Mouse (Mus musculus): ENCODE data around the gene Rad51b. TPM values are rescaled to one million over a fixed set of nuclear protein-coding genes. Genes with fewer than 3 reads are reported as not detected.

Rad51b gene
- polyA plus RNA-seq, 1 experiment from 2014 or later: 10.0 TPM

DNA sequence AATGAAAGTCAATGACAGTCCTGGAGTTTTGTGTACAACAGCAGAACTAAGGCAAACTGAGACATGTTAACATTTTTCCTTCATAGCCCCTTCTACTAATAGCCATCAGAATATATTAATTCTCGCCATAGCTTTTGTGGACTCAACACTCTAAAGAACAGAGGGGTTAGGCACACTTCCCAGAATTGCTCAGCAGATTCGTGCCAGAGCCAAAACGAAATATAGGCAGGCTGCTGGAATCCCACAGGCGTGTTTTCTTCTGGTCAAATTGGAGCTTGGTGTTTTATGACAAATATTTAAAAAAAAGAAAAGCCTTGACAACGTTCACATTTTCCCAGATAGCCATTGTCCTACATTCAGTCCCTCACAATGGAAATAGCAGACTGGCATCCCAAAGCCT, 350.9 kb downstream of the Rad51b start:
- H3K4me3 ChIP-seq (ENCODE audit: low read depth, low read length): no peak overlapping the region
- no peak overlapping the region for H3K4me2 ChIP-seq (ENCODE audit: low read length)
- no peaks in the 10 kb centered on the region for H3K9me3 ChIP-seq (ENCODE audit: control insufficient read depth, low read length)
- 81% methylated on average over 5 of the region's 5 CpGs for WGBS
- H3K27me3 ChIP-seq (replicated peaks; ENCODE audit: control insufficient read depth, insufficient read depth, low read length): no peaks in the 10 kb centered on the region
- H3K27ac ChIP-seq (ENCODE audit: low read depth): no peak overlapping the region
- H3K4me1 ChIP-seq (replicated peaks; ENCODE audit: control insufficient read depth, insufficient read depth, low read length): 0 out of 2 replicates have a peak, but pooled peaks cover 10% of the 10 kb centered on the region
- H3K9ac ChIP-seq (ENCODE audit: low read length): no peak overlapping the region
- no peak for DNase-seq (ENCODE audit: low spot score)
- ATAC-seq (replicated peaks; ENCODE audit: low FRiP score, low TSS enrichment, low read depth): no peak
- H3K36me3 ChIP-seq (ENCODE audit: control insufficient read depth, insufficient read depth, low read length): no peaks in the 10 kb centered on the region

DNA sequence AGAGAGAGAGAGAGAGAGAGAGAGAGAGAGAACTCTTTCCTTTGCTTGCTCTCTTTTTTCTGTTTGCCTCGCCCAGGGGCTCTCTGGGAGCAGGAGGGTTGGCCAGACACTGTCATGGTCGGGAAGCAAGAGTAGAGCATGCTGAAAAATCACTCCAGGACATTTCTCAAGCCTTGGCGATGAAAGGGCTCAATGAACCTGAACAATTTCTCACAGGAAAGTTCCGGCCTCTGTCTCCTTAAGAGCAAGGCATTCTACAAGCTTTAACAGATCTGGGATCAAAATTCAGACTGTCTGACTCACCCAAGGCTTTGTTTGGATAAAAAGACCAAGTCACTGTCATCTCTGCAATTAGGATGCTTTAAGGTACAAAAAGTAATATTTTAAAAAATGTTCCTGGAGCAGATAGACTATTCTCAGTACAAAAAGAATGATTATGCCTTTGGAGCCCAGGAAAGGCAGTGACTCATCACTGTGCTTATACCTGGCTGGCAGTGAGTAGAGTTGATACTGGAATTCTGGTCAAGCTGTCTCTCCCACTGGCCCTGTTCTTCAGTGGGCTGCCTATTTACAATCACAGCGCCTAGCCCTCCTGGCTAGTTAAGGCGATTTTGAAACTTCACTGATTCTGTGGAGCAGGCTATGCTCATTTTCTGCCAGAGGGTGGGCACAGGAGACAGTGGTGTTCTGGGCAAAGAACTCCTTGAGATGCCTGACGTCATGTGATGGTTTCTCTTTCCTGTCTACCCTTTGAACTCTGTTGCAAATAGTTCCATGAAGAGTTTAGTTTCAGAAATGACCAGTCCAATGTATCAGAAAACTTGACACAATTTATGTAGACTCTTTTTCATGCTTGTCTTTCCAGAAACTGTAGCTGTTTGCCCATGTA, 352.0 kb downstream of the Rad51b start:
- H3K27me3 ChIP-seq (replicated peaks; ENCODE audit: control insufficient read depth, insufficient read depth, low read length): no peaks in the 10 kb centered on the region
- no peak overlapping the region for H3K9ac ChIP-seq (ENCODE audit: low read length)
- H3K4me2 ChIP-seq (ENCODE audit: low read length): no peak overlapping the region
- no peak overlapping the region for H3K4me3 ChIP-seq (ENCODE audit: low read depth, low read length)
- H3K9me3 ChIP-seq (ENCODE audit: control insufficient read depth, low read length): no peaks in the 10 kb centered on the region
- 0 out of 2 replicates have a peak, but pooled peaks cover 14% of the 10 kb centered on the region for H3K4me1 ChIP-seq (replicated peaks; ENCODE audit: control insufficient read depth, insufficient read depth, low read length)
- H3K36me3 ChIP-seq (ENCODE audit: control insufficient read depth, insufficient read depth, low read length): no peaks in the 10 kb centered on the region
- H3K27ac ChIP-seq (ENCODE audit: low read depth): no peak overlapping the region; the same call in 1 of the 2 replicates
- ATAC-seq (replicated peaks; ENCODE audit: low FRiP score, low TSS enrichment, low read depth) (no peak), DNase-seq (ENCODE audit: low spot score) (no peak)
- WGBS: 60% methylated on average over 7 of the region's 7 CpGs

DNA sequence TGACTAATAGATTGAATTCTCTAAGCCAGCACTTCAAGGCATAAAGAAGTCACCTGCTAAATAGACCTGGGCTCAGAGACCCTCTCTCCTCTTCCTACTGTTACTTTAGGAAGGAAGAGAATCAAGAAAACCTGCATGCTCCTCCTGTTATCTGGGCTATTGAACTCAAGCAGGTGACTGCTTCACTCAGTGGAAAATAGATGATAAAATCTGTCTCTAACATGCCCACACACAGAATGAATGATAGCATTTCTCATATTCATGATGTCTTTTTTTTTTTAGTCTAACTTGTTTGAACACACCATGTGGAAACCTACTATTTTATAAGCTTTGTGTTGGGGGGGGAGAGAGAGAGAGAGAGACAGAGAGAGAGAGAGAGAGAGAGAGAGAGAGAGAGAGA, 352.7 kb downstream of the Rad51b start:
- H3K9me3 ChIP-seq (ENCODE audit: control insufficient read depth, low read length): no peaks in the 10 kb centered on the region
- H3K9ac ChIP-seq (ENCODE audit: low read length): no peak overlapping the region
- DNase-seq (ENCODE audit: low spot score) (no peak), ATAC-seq (replicated peaks; ENCODE audit: low FRiP score, low TSS enrichment, low read depth) (no peak)
- H3K27ac ChIP-seq (ENCODE audit: low read depth): no peak overlapping the region
- H3K27me3 ChIP-seq (replicated peaks; ENCODE audit: control insufficient read depth, insufficient read depth, low read length): no peaks in the 10 kb centered on the region
- H3K36me3 ChIP-seq (ENCODE audit: control insufficient read depth, insufficient read depth, low read length): no peaks in the 10 kb centered on the region
- H3K4me2 ChIP-seq (ENCODE audit: low read length): no peak overlapping the region
- 0 out of 2 replicates have a peak, but pooled peaks cover 16% of the 10 kb centered on the region for H3K4me1 ChIP-seq (replicated peaks; ENCODE audit: control insufficient read depth, insufficient read depth, low read length)
- H3K4me3 ChIP-seq (ENCODE audit: low read depth, low read length): no peak overlapping the region

DNA sequence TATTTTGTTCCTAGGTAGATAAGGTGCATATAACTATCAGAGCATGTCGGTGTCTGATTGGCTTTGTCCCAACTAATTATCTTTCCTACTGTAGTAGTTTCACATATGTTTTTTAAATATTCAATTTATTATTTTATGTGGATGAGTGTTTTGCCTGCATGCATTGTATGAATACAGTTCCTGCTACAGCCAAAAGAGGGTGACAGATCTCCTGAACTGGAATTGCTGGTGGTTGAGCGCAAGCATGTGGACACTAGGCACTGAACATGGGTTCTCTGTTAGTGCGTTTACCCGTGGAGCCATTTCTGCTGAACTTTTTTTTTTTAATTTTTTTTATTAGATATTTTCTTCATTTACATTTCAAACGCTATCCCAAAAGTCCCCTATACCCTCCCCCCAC, 358.1 kb downstream of the Rad51b start:
- Histone ChIP-seq H3K9me3 (ENCODE audit: control insufficient read depth, low read length) (no peaks in the 10 kb centered on the region), H3K27me3 (replicated peaks; ENCODE audit: control insufficient read depth, insufficient read depth, low read length) (no peaks in the 10 kb centered on the region), H3K4me1 (replicated peaks; ENCODE audit: control insufficient read depth, insufficient read depth, low read length) (0 out of 2 replicates have a peak, but pooled peaks cover 9% of the 10 kb centered on the region), H3K9ac (ENCODE audit: low read length) (no peak overlapping the region), H3K4me3 (ENCODE audit: low read depth, low read length) (no peak overlapping the region), H3K36me3 (ENCODE audit: control insufficient read depth, insufficient read depth, low read length) (no peaks in the 10 kb centered on the region), H3K27ac (ENCODE audit: low read depth) (no peak overlapping the region), H3K4me2 (ENCODE audit: low read length) (no peak overlapping the region)
- DNase-seq (ENCODE audit: low spot score) (no peak), ATAC-seq (replicated peaks; ENCODE audit: low FRiP score, low TSS enrichment, low read depth) (no peak)
- 94% methylated on average over 5 of the region's 5 CpGs for WGBS

DNA sequence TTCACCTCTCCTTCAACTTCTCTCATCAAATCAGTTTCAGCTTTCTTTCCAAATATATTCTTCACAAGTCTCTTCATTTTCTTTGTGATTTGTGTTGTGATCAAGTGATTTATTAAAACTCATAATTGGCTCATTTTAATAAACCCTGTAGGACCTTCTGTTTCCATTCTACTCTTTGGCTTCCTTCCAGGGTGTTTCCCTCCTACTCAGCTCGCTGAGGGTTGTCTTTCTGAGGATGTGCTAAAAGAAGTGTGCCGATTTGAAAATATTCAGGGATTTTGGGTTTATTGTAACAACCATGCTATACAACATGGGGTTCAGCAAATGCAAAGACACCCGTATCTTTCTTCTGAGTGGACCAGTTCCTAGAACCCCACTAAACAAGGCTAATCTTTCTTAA, 361.8 kb downstream of the Rad51b start:
- H3K4me2 ChIP-seq (ENCODE audit: low read length): no peak overlapping the region
- no peak overlapping the region for H3K4me3 ChIP-seq (ENCODE audit: low read depth, low read length)
- no peaks in the 10 kb centered on the region for H3K36me3 ChIP-seq (ENCODE audit: control insufficient read depth, insufficient read depth, low read length)
- H3K4me1 ChIP-seq (replicated peaks; ENCODE audit: control insufficient read depth, insufficient read depth, low read length): peaks cover 36% of the 10 kb centered on the region
- H3K9me3 ChIP-seq (ENCODE audit: control insufficient read depth, low read length): no peaks in the 10 kb centered on the region
- WGBS: 73% methylated on average over 3 of the region's 3 CpGs
- DNase-seq (ENCODE audit: low spot score) (no peak), ATAC-seq (replicated peaks; ENCODE audit: low FRiP score, low TSS enrichment, low read depth) (no peak)
- H3K27ac ChIP-seq (ENCODE audit: low read depth): no peak overlapping the region
- no peaks in the 10 kb centered on the region for H3K27me3 ChIP-seq (replicated peaks; ENCODE audit: control insufficient read depth, insufficient read depth, low read length)
- H3K9ac ChIP-seq (ENCODE audit: low read length): no peak overlapping the region

DNA sequence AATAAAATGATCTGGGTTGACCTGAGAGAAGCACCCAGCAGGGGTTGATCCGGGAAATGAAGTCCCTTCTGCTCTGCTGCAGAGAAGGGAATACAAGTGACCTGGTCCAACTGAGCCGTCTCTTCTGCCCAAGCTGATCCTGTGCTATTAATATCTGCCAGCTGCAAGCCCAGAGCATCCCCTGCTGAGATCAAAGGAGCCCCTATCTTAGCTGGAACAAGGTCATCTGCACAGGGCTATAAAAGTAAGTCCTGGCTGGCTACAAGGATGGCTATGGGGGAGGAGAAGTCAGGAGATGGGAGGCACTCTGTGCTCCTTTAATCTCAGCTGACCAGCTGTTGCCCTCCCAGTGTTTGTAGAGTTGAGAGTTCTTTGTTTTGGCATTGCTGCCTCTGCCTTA, 364.2 kb downstream of the Rad51b start:
- ATAC-seq (replicated peaks; ENCODE audit: low FRiP score, low TSS enrichment, low read depth) (0 out of 2 replicates have a peak, but pooled peaks have one; percentile 54), DNase-seq (ENCODE audit: low spot score) (no peak)
- Histone ChIP-seq H3K27me3 (replicated peaks; ENCODE audit: control insufficient read depth, insufficient read depth, low read length) (no peaks in the 10 kb centered on the region), H3K9ac (ENCODE audit: low read length) (no peak overlapping the region), H3K36me3 (ENCODE audit: control insufficient read depth, insufficient read depth, low read length) (no peaks in the 10 kb centered on the region), H3K9me3 (ENCODE audit: control insufficient read depth, low read length) (no peaks in the 10 kb centered on the region), H3K4me1 (replicated peaks; ENCODE audit: control insufficient read depth, insufficient read depth, low read length) (peaks cover 34% of the 10 kb centered on the region), H3K4me2 (ENCODE audit: low read length) (no peak overlapping the region), H3K4me3 (ENCODE audit: low read depth, low read length) (no peak overlapping the region), H3K27ac (ENCODE audit: low read depth) (peak overlapping the region; percentile 69)
- WGBS: 3% methylated on average over 2 of the region's 2 CpGs

DNA sequence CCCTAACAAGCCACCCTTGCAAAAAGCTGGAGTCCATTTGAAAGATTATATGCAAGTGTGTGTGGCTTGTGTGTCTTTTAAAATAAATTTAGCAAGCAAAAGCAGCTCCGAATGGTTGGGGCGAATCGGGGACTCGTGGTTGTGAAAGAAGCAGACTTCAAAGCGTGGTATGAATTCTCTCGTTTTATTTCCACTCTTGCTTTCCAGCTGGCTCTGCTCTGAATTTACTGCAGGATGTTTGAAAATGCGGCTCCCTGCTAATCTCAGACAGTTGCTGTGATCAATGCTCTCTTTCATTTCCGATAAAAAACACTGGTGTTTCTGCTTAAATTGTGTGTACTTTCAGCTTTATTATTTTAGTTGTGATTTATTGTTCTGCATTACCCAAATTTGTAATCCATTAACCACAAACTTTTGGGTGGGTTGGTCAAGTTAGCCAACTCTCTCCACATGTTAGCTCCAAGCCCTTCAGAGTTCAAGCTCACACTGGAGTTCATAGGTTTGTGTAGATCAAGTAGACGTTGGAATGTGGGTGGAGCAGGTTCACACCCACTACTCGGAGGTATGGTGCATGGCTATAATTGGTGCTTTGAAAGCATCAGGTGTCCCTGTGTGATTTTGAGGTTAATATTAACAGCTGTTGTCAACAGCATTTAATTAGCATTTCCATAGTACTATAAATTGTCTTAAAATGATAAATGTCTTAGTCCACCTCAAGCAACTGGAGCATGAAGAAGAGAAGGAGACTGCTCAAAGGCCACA, 366.2 kb downstream of the Rad51b start:
- DNase-seq (ENCODE audit: low spot score) (no peak), ATAC-seq (replicated peaks; ENCODE audit: low FRiP score, low TSS enrichment, low read depth) (peak; percentile 55; the same call in 1 of the 2 replicates)
- Histone ChIP-seq H3K9ac (ENCODE audit: low read length) (no peak overlapping the region), H3K27ac (ENCODE audit: low read depth) (peak overlapping the region; percentile 79), H3K4me2 (ENCODE audit: low read length) (no peak overlapping the region), H3K27me3 (replicated peaks; ENCODE audit: control insufficient read depth, insufficient read depth, low read length) (no peaks in the 10 kb centered on the region), H3K9me3 (ENCODE audit: control insufficient read depth, low read length) (0 out of 2 replicates have a peak, but pooled peaks cover 4% of the 10 kb centered on the region), H3K4me1 (replicated peaks; ENCODE audit: control insufficient read depth, insufficient read depth, low read length) (peaks cover 34% of the 10 kb centered on the region), H3K36me3 (ENCODE audit: control insufficient read depth, insufficient read depth, low read length) (no peaks in the 10 kb centered on the region), H3K4me3 (ENCODE audit: low read depth, low read length) (no peak overlapping the region)
- 15% methylated on average over 10 of the region's 10 CpGs for WGBS

DNA sequence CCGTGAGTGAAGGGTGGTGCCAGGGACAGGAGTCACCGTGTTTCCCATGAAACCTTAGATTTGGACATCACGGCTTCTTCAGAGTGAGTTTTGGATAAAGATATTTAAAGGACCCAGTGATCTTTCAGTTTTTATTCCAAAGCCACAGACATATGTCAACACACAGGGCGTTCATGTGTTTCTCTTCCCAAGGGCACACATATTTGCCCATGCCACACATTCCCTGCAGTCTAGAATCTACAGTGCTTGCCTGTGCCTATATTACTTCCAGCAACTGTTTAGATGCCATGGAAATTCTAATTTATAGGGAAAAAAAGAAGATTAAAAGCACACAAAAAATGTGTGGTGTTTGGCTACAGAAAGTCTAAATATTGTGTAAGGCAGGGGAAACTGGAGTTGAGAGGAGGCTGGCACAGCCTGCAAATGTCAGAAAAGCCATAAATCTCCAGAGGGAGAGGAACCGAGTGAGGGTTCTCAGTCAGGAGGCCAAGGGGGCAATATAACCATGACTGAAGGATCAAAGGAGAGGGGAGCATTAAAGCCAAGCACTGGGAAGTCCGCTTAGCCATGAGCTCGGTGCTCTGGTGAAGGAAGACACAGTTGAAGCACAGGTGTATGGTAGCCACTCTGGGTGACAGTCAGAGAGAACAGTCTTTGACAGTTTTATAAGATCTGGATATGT, 367.0 kb downstream of the Rad51b start:
- ATAC-seq (replicated peaks; ENCODE audit: low FRiP score, low TSS enrichment, low read depth) (no peak), DNase-seq (ENCODE audit: low spot score) (no peak)
- WGBS: 48% methylated on average over 7 of the region's 7 CpGs
- Histone ChIP-seq H3K27ac (ENCODE audit: low read depth) (peak overlapping the region; percentile 79), H3K4me3 (ENCODE audit: low read depth, low read length) (no peak overlapping the region), H3K9me3 (ENCODE audit: control insufficient read depth, low read length) (0 out of 2 replicates have a peak, but pooled peaks cover 4% of the 10 kb centered on the region), H3K4me1 (replicated peaks; ENCODE audit: control insufficient read depth, insufficient read depth, low read length) (peaks cover 31% of the 10 kb centered on the region), H3K9ac (ENCODE audit: low read length) (no peak overlapping the region), H3K36me3 (ENCODE audit: control insufficient read depth, insufficient read depth, low read length) (no peaks in the 10 kb centered on the region), H3K27me3 (replicated peaks; ENCODE audit: control insufficient read depth, insufficient read depth, low read length) (no peaks in the 10 kb centered on the region), H3K4me2 (ENCODE audit: low read length) (no peak overlapping the region)
